In genomic region chr8:107757083-107757482, GRCm38 (mm10) we compare ENCODE assay signal across 17 mouse cellular contexts.
"Had no signal": no experiment of that assay in that cellular context is flagged by ENCODE, and none has a peak within 500 bp of the region (broad histone marks: within the 10 kb centered on the region; RNA-seq: fewer than 3 reads in every experiment).

No protein-coding gene starts in this region.

- H3K36me3 ChIP-seq: lung, embryonic 15.5 days; midbrain, embryonic 13.5 days; neural tube, embryonic 12.5 days; stomach, embryonic 15.5 days had no signal

- ATAC-seq: lung, postnatal 0 days; midbrain, embryonic 13.5 days; midbrain, embryonic 16.5 days had no signal

- H3K4me3 ChIP-seq: lung, embryonic 15.5 days; megakaryocyte, embryonic 14.5 days; midbrain, embryonic 13.5 days; neural tube, embryonic 12.5 days; stomach, embryonic 15.5 days had no signal

- DNase-seq: lung, adult 2 months; lung, postnatal 14 days; lung, postnatal 36 days; right cerebral cortex, postnatal 14 days; thymus, adult 2 months; thymus, postnatal 25 days; thymus, postnatal 4 days had no signal

- H3K9me3 ChIP-seq: lung, embryonic 15.5 days; midbrain, embryonic 13.5 days; neural tube, embryonic 12.5 days; stomach, embryonic 15.5 days had no signal

- H3K4me1 ChIP-seq: lung, embryonic 15.5 days; megakaryocyte, embryonic 14.5 days; midbrain, embryonic 13.5 days; neural tube, embryonic 12.5 days; stomach, embryonic 15.5 days had no signal

- H3K27ac ChIP-seq: lung, embryonic 15.5 days; macrophage; midbrain, embryonic 13.5 days; neural tube, embryonic 12.5 days; stomach, embryonic 15.5 days; stomach, postnatal 0 days had no signal

- H3K27me3 ChIP-seq: lung, embryonic 15.5 days; megakaryocyte, embryonic 14.5 days; midbrain, embryonic 13.5 days; neural tube, embryonic 12.5 days; stomach, embryonic 15.5 days had no signal

- H3K4me2 ChIP-seq: lung, embryonic 15.5 days; midbrain, embryonic 11.5 days; midbrain, embryonic 13.5 days; neural tube, embryonic 12.5 days; stomach, embryonic 15.5 days had no signal

- H3K9ac ChIP-seq: lung, embryonic 15.5 days; midbrain, embryonic 13.5 days; neural tube, embryonic 12.5 days; stomach, embryonic 15.5 days had no signal
